Mouse (Mus musculus): ENCODE measurements at regions not wholly inside any gene's neighbourhood (a gene's known extent, or its start where the extent isn't known, plus 50 kb on each side); places are given as distances from the start of the nearest gene placed in this dataset.

DNA sequence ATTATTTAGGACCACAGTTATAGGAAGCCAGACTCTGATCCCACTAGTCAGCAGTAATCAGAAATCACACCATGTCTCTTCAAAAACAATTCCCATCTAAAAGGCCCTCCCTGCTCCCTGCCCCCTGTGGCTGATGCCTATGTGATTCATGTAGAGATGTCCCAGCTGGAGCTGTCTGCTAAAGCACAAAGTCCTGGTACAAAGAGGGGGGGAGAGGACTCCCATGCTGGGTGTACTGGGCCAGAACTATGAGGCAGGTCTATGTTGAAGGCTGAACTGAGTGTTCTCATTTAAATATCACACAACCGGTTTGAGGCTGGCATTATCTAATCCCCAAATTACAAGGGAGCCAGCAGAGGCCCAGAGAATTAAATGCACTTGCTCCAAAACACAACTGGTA lies 88.2 kb downstream of the Chst1 start:
- TF ChIP-seq CTCF (IDR thresholded peaks at IDR 0.05; ENCODE audit: low read depth) (no peak), EP300 (IDR thresholded peaks at IDR 0.05; ENCODE audit: low read depth) (no peak)
